Mouse (Mus musculus) lung, embryonic 14.5 days (tissue): ENCODE measurements at regions not wholly inside any gene's neighbourhood (a gene's known extent, or its start where the extent isn't known, plus 50 kb on each side); places are given as distances from the start of the nearest gene placed in this dataset.

Source experiments
- ATAC-seq: fragments of 200-750 bp; cut with Nextera tagmentation; 2 replicates; pipeline ENCODE4 v1.8.0; 2017; ENCODE audit warnings: mild to moderate bottlenecking, moderate TSS enrichment, moderate library complexity; ENCODE audit not compliant: insufficient read depth
- DNase-seq: peaks from one replicate; pipeline ENCODE4 v3.0.0-alpha.2; 2015
- H3K27ac ChIP-seq: fragments of 300-500 bp; sonication (generic); 2 replicates; pipeline ENCODE4 v1.5.1; 2014; ENCODE audit warnings: low read depth, mild to moderate bottlenecking, moderate library complexity
- H3K27me3 ChIP-seq: fragments of 300-500 bp; sonication (generic); 2 replicates; pipeline ENCODE4 v1.6.1; 2014; ENCODE audit warnings: low read length, control low read depth; ENCODE audit not compliant: insufficient read depth
- H3K36me3 ChIP-seq: fragments of 300-500 bp; sonication (generic); 2 replicates; pipeline ENCODE4 v1.6.1; 2014; ENCODE audit warnings: control low read depth; ENCODE audit not compliant: insufficient read depth
- H3K4me1 ChIP-seq: fragments of 300-500 bp; sonication (generic); 2 replicates; pipeline ENCODE4 v1.6.1; 2014; ENCODE audit warnings: antibody characterized with exemption, control low read depth; ENCODE audit not compliant: insufficient read depth
- H3K4me2 ChIP-seq: fragments of 300-500 bp; sonication (generic); 2 replicates; pipeline ENCODE4 v1.6.1; 2014; ENCODE audit warnings: mild to moderate bottlenecking
- H3K4me3 ChIP-seq: fragments of 300-500 bp; sonication (generic); 2 replicates; pipeline ENCODE4 v1.5.1; 2014; ENCODE audit warnings: low read depth, low read length
- H3K9ac ChIP-seq: fragments of 300-500 bp; sonication (generic); 2 replicates; pipeline ENCODE4 v1.6.1; 2014
- H3K9me3 ChIP-seq: fragments of 300-500 bp; sonication (generic); 2 replicates; pipeline ENCODE4 v1.6.1; 2016; ENCODE audit warnings: low read depth, low read length, control low read depth
- CTCF ChIP-seq: IDR thresholded peaks from 2 replicates; pipeline ENCODE4 v1.5.1; 2016; ENCODE audit warnings: antibody characterized with exemption, low read depth
- WGBS: fragments of 180-500 bp; shearing (Covaris S2); extraction: QIAGEN DNeasy Blood & Tissue Kit; methylation state at CpG from one replicate; pipeline ENCODE4 v1.1.7; 2014; 5-methylcytosine and 5-hydroxymethylcytosine counted together

- Histone ChIP-seq H3K27ac (no peak overlapping the region), H3K27me3 (no peaks in the 10 kb centered on the region), H3K4me3 (no peak overlapping the region), H3K4me1 (no peaks in the 10 kb centered on the region), H3K4me2 (no peak overlapping the region), H3K36me3 (no peaks in the 10 kb centered on the region), H3K9me3 (no peaks in the 10 kb centered on the region), H3K9ac (no peak overlapping the region)
- no peak for ATAC-seq
- no peak for DNase-seq
- TF ChIP-seq CTCF, result no peak
- WGBS, result 70% methylated on average over 3 of the region's 3 CpGs
Measured at GRCm38 (mm10) chr2:45884680-45885079, 767.5 kb upstream of the Zeb2 start.

GRCm38 (mm10) chr2:45878656-45879055, 761.5 kb upstream of the Zeb2 start:
- ATAC-seq, result no peak
- no peak overlapping the region for H3K4me3 ChIP-seq
- no peaks in the 10 kb centered on the region for H3K27me3 ChIP-seq
- H3K9ac ChIP-seq, result no peak overlapping the region
- H3K27ac ChIP-seq, result no peak overlapping the region
- no peaks in the 10 kb centered on the region for H3K4me1 ChIP-seq
- DNase-seq, result no peak
- no peak for TF ChIP-seq CTCF
- H3K9me3 ChIP-seq, result no peaks in the 10 kb centered on the region
- H3K4me2 ChIP-seq, result no peak overlapping the region
- H3K36me3 ChIP-seq, result no peaks in the 10 kb centered on the region

GRCm38 (mm10) chr2:45859901-45860331, 742.7 kb upstream of the Zeb2 start:
- Histone ChIP-seq H3K27ac (no peak overlapping the region), H3K4me1 (peaks cover 6% of the 10 kb centered on the region; the same call in 1 of the 2 replicates), H3K27me3 (no peaks in the 10 kb centered on the region), H3K4me2 (no peak overlapping the region), H3K36me3 (no peaks in the 10 kb centered on the region), H3K9ac (no peak overlapping the region), H3K9me3 (no peaks in the 10 kb centered on the region), H3K4me3 (no peak overlapping the region)
- TF ChIP-seq CTCF, result no peak
- peak; percentile 91 for ATAC-seq
- 32% methylated on average over 4 of the region's 4 CpGs for WGBS
- DNase-seq, result peak; percentile 76

GRCm38 (mm10) chr2:45859445-45859844, 742.2 kb upstream of the Zeb2 start:
- WGBS, result 51% methylated on average over 6 of the region's 6 CpGs
- ATAC-seq (no peak; the same call in 1 of the 2 replicates), DNase-seq (no peak)
- Histone ChIP-seq H3K9me3 (no peaks in the 10 kb centered on the region), H3K4me3 (no peak overlapping the region), H3K36me3 (no peaks in the 10 kb centered on the region), H3K4me2 (no peak overlapping the region), H3K27me3 (no peaks in the 10 kb centered on the region), H3K9ac (no peak overlapping the region), H3K27ac (no peak overlapping the region), H3K4me1 (peaks cover 6% of the 10 kb centered on the region; the same call in 1 of the 2 replicates)
- no peak for TF ChIP-seq CTCF

- no peak overlapping the region for H3K4me3 ChIP-seq
- DNase-seq, result no peak
- H3K9me3 ChIP-seq, result no peaks in the 10 kb centered on the region
- H3K9ac ChIP-seq, result no peak overlapping the region
- no peaks in the 10 kb centered on the region for H3K27me3 ChIP-seq
- ATAC-seq, result no peak
- TF ChIP-seq CTCF, result no peak
- 91% methylated on average over 6 of the region's 6 CpGs for WGBS
- H3K27ac ChIP-seq, result no peak overlapping the region
- no peaks in the 10 kb centered on the region for H3K4me1 ChIP-seq
- H3K36me3 ChIP-seq, result no peaks in the 10 kb centered on the region
- no peak overlapping the region for H3K4me2 ChIP-seq
Measured at GRCm38 (mm10) chr2:45850018-45850605, 732.9 kb upstream of the Zeb2 start.

- no peaks in the 10 kb centered on the region for H3K4me1 ChIP-seq
- no peak overlapping the region for H3K4me2 ChIP-seq
- no peak overlapping the region for H3K4me3 ChIP-seq
- no peak for TF ChIP-seq CTCF
- no peaks in the 10 kb centered on the region for H3K36me3 ChIP-seq
- no peak overlapping the region for H3K9ac ChIP-seq
- H3K27me3 ChIP-seq, result no peaks in the 10 kb centered on the region
- no peaks in the 10 kb centered on the region for H3K9me3 ChIP-seq
- DNase-seq (no peak), ATAC-seq (no peak)
- H3K27ac ChIP-seq, result no peak overlapping the region
Measured at GRCm38 (mm10) chr2:45840389-45840788, 723.2 kb upstream of the Zeb2 start.

GRCm38 (mm10) chr2:45836546-45837221, 719.5 kb upstream of the Zeb2 start:
- no peak overlapping the region for H3K9ac ChIP-seq
- H3K36me3 ChIP-seq, result no peaks in the 10 kb centered on the region
- ATAC-seq (no peak), DNase-seq (no peak)
- no peak overlapping the region for H3K4me2 ChIP-seq
- no peaks in the 10 kb centered on the region for H3K27me3 ChIP-seq
- H3K4me3 ChIP-seq, result no peak overlapping the region
- no peak for TF ChIP-seq CTCF
- H3K4me1 ChIP-seq, result no peaks in the 10 kb centered on the region
- no peak overlapping the region for H3K27ac ChIP-seq
- no peaks in the 10 kb centered on the region for H3K9me3 ChIP-seq
- 66% methylated on average over 6 of the region's 6 CpGs for whole genome bisulfite sequencing
